Mouse (Mus musculus) neural tube, embryonic 14.5 days (tissue): ENCODE results near the gene Phf21b. TPM values are rescaled to one million over a fixed set of nuclear protein-coding genes. Genes with fewer than 3 reads are reported as not detected.
A peak's percentile ranks its signal among the peaks of the same experiment; 100 is the strongest.

Experiments
- ATAC-seq: fragments of 200-750 bp; cut with Nextera tagmentation; 2 replicates; pipeline ENCODE4 v1.8.0; 2017; ENCODE audit warnings: low read depth, mild to moderate bottlenecking, moderate TSS enrichment, moderate library complexity
- H3K27ac ChIP-seq: fragments of 300-500 bp; sonication (generic); 2 replicates; pipeline ENCODE4 v1.5.1; 2014; ENCODE audit warnings: low read depth, mild to moderate bottlenecking, control low read depth, low read length, moderate library complexity, mixed read lengths
- H3K27me3 ChIP-seq: fragments of 300-500 bp; sonication (generic); 2 replicates; pipeline ENCODE4 v1.6.1; 2014; ENCODE audit warnings: low read length; ENCODE audit not compliant: control insufficient read depth, insufficient read depth
- H3K36me3 ChIP-seq: fragments of 300-500 bp; sonication (generic); 2 replicates; pipeline ENCODE4 v1.6.1; 2014; ENCODE audit warnings: low read length, mixed read lengths; ENCODE audit not compliant: control insufficient read depth, insufficient read depth
- H3K4me1 ChIP-seq: fragments of 300-500 bp; sonication (generic); 2 replicates; pipeline ENCODE4 v1.6.1; 2014; ENCODE audit warnings: low read length; ENCODE audit not compliant: control insufficient read depth, insufficient read depth
- H3K4me2 ChIP-seq: fragments of 300-500 bp; sonication (generic); 2 replicates; pipeline ENCODE4 v1.6.1; 2014; ENCODE audit warnings: mild to moderate bottlenecking, low read depth, low read length, control low read depth
- H3K4me3 ChIP-seq: fragments of 300-500 bp; sonication (generic); 2 replicates; pipeline ENCODE4 v1.5.1; 2014; ENCODE audit warnings: low read depth, low read length, control low read depth, mixed read lengths
- H3K9ac ChIP-seq: fragments of 300-500 bp; sonication (generic); replicated peaks from 2 replicates; pipeline ENCODE4 v1.6.1; 2014; ENCODE audit warnings: low read depth, mild to moderate bottlenecking, control low read depth, low read length, mixed read lengths
- H3K9me3 ChIP-seq: fragments of 300-500 bp; sonication (generic); 2 replicates; pipeline ENCODE4 v1.6.1; 2016; ENCODE audit warnings: low read length; ENCODE audit not compliant: control insufficient read depth
- WGBS: fragments of 180-500 bp; shearing (Covaris S2); extraction: QIAGEN DNeasy Blood & Tissue Kit; methylation state at CpG from one replicate; pipeline ENCODE4 v1.1.7; 2014; 5-methylcytosine and 5-hydroxymethylcytosine counted together
- polyA plus RNA-seq: library from polyadenylated mRNA; unstranded; fragments of >200 nt; fragmentation: Nextera tagmentation; extraction: Ambion mirVana; gene quantifications from 2 replicates; pipeline ENCODE4 v1.2.1, GENCODE M21; 2014

Gene Phf21b
- polyA plus RNA-seq, 1 experiment from 2014 or later: 12.5 TPM

- Histone ChIP-seq H3K4me3 (no peak overlapping the region), H3K4me1 (peaks cover 44% of the 10 kb centered on the region), H3K27me3 (no peaks in the 10 kb centered on the region), H3K4me2 (no peak overlapping the region), H3K27ac (peak overlapping the region; percentile 60), H3K9ac (no peak overlapping the region), H3K36me3 (no peaks in the 10 kb centered on the region), H3K9me3 (no peaks in the 10 kb centered on the region)
- ATAC-seq: peak; percentile 54
- WGBS: 45% methylated on average over 11 of the region's 11 CpGs
Measured at GRCm38 (mm10) chr15:84812831-84813357, 43.0 kb downstream of the Phf21b start.

- H3K4me2 ChIP-seq: no peak overlapping the region
- no peak for ATAC-seq
- H3K36me3 ChIP-seq: no peaks in the 10 kb centered on the region; the same call in 1 of the 2 replicates
- H3K4me3 ChIP-seq: no peak overlapping the region
- WGBS: 57% methylated on average over 5 of the region's 5 CpGs
- no peak overlapping the region for H3K9ac ChIP-seq
- H3K27ac ChIP-seq: no peak overlapping the region
- H3K27me3 ChIP-seq: no peaks in the 10 kb centered on the region
- no peaks in the 10 kb centered on the region for H3K9me3 ChIP-seq
- H3K4me1 ChIP-seq: peaks cover 44% of the 10 kb centered on the region
Measured at GRCm38 (mm10) chr15:84811126-84811525, 44.7 kb downstream of the Phf21b start.

- 37% methylated on average over 21 of the region's 21 CpGs for WGBS
- H3K36me3 ChIP-seq: no peaks in the 10 kb centered on the region; the same call in 1 of the 2 replicates
- no peaks in the 10 kb centered on the region for H3K9me3 ChIP-seq
- no peak overlapping the region for H3K9ac ChIP-seq
- no peaks in the 10 kb centered on the region for H3K27me3 ChIP-seq
- 0 out of 2 replicates have a peak overlapping the region, but pooled peaks have one; percentile 16 for H3K27ac ChIP-seq
- no peak for ATAC-seq
- peaks cover 30% of the 10 kb centered on the region for H3K4me1 ChIP-seq
- H3K4me2 ChIP-seq: no peak overlapping the region
- no peak overlapping the region for H3K4me3 ChIP-seq
Measured at GRCm38 (mm10) chr15:84809275-84809952, 46.4 kb downstream of the Phf21b start.

GRCm38 (mm10) chr15:84803685-84804084, 52.2 kb downstream of the Phf21b start:
- 49% methylated on average over 3 of the region's 3 CpGs for WGBS
- no peak for ATAC-seq
- Histone ChIP-seq H3K4me3 (no peak overlapping the region), H3K4me2 (no peak overlapping the region), H3K9me3 (no peaks in the 10 kb centered on the region), H3K27ac (no peak overlapping the region), H3K4me1 (no peaks in the 10 kb centered on the region), H3K36me3 (peaks cover 14% of the 10 kb centered on the region), H3K9ac (no peak overlapping the region), H3K27me3 (no peaks in the 10 kb centered on the region)

GRCm38 (mm10) chr15:84800132-84800531, 55.7 kb downstream of the Phf21b start:
- WGBS: 79% methylated on average over 5 of the region's 5 CpGs
- Histone ChIP-seq H3K36me3 (peaks cover 30% of the 10 kb centered on the region), H3K4me1 (no peaks in the 10 kb centered on the region), H3K4me2 (no peak overlapping the region), H3K9me3 (no peaks in the 10 kb centered on the region), H3K4me3 (no peak overlapping the region), H3K9ac (no peak overlapping the region), H3K27ac (no peak overlapping the region), H3K27me3 (no peaks in the 10 kb centered on the region)
- peak; percentile 44; the same call in 1 of the 2 replicates for ATAC-seq

GRCm38 (mm10) chr15:84793649-84794048, 62.2 kb downstream of the Phf21b start:
- Histone ChIP-seq H3K4me1 (no peaks in the 10 kb centered on the region), H3K27ac (no peak overlapping the region), H3K4me2 (no peak overlapping the region), H3K9ac (no peak overlapping the region), H3K27me3 (no peaks in the 10 kb centered on the region), H3K9me3 (no peaks in the 10 kb centered on the region), H3K36me3 (peaks cover 42% of the 10 kb centered on the region), H3K4me3 (no peak overlapping the region)
- 75% methylated on average over 5 of the region's 5 CpGs for WGBS
- ATAC-seq: no peak

GRCm38 (mm10) chr15:84787161-84787560, 68.7 kb downstream of the Phf21b start:
- no peaks in the 10 kb centered on the region for H3K9me3 ChIP-seq
- no peaks in the 10 kb centered on the region for H3K27me3 ChIP-seq
- no peak overlapping the region for H3K27ac ChIP-seq
- H3K36me3 ChIP-seq: peaks cover 32% of the 10 kb centered on the region
- ATAC-seq: no peak
- no peak overlapping the region for H3K9ac ChIP-seq
- no peak overlapping the region for H3K4me2 ChIP-seq
- H3K4me3 ChIP-seq: no peak overlapping the region
- 67% methylated on average over 10 of the region's 10 CpGs for WGBS
- no peaks in the 10 kb centered on the region for H3K4me1 ChIP-seq

GRCm38 (mm10) chr15:84784812-84785211, 71.0 kb downstream of the Phf21b start:
- Histone ChIP-seq H3K4me1 (no peaks in the 10 kb centered on the region), H3K36me3 (peaks cover 20% of the 10 kb centered on the region), H3K9ac (no peak overlapping the region), H3K4me3 (no peak overlapping the region), H3K27ac (no peak overlapping the region), H3K9me3 (no peaks in the 10 kb centered on the region), H3K4me2 (no peak overlapping the region), H3K27me3 (no peaks in the 10 kb centered on the region)
- WGBS: 95% methylated on average over 16 of the region's 16 CpGs
- no peak for ATAC-seq

- peak overlapping the region; percentile 50; the same call in 1 of the 2 replicates for H3K27ac ChIP-seq
- H3K36me3 ChIP-seq: no peaks in the 10 kb centered on the region
- H3K9me3 ChIP-seq: no peaks in the 10 kb centered on the region
- H3K4me1 ChIP-seq: peaks cover 18% of the 10 kb centered on the region; the same call in 1 of the 2 replicates
- H3K4me3 ChIP-seq: no peak overlapping the region
- 19% methylated on average over 5 of the region's 5 CpGs for WGBS
- no peaks in the 10 kb centered on the region for H3K27me3 ChIP-seq
- ATAC-seq: no peak
- H3K9ac ChIP-seq: no peak overlapping the region
- H3K4me2 ChIP-seq: no peak overlapping the region
Measured at GRCm38 (mm10) chr15:84778587-84778986, 77.3 kb downstream of the Phf21b start.
